Mouse (Mus musculus) lung, postnatal 10 days (tissue): ENCODE data around the gene Fam104a.

ENCODE experiments used
- DNase-seq: peaks from one replicate; pipeline ENCODE4 v3.0.0; 2021

Fam104a gene

GRCm38 (mm10) chr11:113699643-113700042 is 15.7 kb upstream of the Fam104a start:
- DNase-seq: no peak

DNA sequence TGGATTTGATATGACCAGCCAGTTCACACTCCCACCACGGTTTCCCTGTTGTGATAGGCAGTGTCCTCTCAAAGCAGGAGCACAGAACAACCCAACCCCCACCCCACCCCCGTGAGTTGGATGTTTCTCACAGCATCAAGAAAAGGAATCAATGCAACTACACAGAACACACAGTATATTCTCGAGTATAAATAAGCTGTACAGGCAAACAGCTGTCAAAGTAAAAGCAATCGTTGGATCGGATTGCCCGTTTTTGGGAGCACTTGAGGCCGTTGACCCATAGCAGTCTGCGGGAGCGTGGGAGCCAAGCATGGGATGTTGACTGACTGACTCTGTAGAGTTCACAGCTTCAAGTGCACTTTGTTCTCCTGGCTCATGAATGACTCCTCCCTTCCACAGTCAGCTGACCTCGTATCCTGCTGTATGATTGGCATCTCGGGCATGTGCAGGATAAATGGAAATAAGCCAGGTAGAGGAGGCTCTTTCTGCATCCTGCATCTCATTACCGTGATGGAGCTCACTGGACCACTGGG is 14.1 kb upstream of the Fam104a start:
- peak; percentile 66 for DNase-seq

DNA sequence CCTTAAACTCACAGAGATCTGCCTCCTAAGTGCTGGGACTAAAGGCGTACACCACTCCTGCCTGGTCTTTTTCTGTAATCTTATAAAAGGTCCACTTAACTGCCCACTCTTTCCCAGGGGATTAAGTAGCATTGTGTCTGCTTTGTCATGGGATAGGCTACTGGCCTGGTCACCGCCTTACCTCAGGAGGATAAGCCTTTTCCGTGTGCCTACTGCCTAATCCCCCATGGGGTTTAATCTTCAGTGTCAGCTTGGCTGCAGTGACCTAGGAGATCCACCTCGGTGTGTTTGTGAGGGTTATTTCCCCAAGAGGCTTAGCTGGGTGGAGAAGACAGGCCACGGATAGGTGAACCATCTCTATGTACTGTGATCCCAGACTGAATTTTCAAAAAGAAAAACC is 13.6 kb upstream of the Fam104a start:
- no peak for DNase-seq

DNA sequence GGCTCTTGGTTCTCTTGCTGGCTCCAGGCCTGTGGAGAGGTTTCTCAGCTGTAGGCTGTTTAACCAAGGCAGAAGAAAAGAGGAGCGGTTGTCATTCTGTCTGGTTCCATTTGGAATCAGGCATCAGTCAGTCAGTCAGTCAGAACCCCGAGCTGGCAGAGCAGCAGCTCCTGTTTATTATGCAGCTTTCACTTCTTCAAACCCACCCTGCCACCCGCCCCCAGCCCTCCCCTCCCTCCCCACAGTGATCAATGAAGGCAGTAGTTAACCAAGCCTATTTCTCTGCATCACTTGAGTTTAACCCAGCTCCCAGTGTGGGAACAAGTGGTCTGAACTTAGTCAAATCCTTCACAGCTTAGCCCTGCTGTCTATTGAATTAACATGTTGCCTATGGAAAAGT is 7.9 kb upstream of the Fam104a start:
- DNase-seq: no peak

GRCm38 (mm10) chr11:113691318-113691717 is 7.4 kb upstream of the Fam104a start:
- DNase-seq: no peak

GRCm38 (mm10) chr11:113690506-113690905 is 6.6 kb upstream of the Fam104a start:
- DNase-seq: no peak

DNA sequence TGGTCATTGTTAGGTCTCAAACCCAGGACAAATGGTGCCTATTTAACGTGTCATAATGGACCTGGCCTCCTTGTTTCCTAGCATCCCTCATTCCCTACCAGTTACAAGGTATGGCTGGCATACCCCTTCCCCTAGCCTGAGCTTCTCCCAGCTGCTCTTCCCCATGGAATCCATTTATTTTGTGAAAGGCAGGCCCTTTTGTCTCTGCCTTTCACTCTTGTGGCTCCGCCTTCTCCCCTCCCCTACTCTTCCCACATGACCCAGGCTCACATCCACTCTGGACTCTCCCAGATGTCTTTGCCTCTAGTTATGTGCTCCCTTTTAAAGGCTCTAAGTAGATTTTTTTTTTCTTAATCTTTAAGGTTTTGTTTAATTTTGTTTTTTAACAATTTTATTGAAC is 3.1 kb upstream of the Fam104a start:
- peak; percentile 59 for DNase-seq

DNA sequence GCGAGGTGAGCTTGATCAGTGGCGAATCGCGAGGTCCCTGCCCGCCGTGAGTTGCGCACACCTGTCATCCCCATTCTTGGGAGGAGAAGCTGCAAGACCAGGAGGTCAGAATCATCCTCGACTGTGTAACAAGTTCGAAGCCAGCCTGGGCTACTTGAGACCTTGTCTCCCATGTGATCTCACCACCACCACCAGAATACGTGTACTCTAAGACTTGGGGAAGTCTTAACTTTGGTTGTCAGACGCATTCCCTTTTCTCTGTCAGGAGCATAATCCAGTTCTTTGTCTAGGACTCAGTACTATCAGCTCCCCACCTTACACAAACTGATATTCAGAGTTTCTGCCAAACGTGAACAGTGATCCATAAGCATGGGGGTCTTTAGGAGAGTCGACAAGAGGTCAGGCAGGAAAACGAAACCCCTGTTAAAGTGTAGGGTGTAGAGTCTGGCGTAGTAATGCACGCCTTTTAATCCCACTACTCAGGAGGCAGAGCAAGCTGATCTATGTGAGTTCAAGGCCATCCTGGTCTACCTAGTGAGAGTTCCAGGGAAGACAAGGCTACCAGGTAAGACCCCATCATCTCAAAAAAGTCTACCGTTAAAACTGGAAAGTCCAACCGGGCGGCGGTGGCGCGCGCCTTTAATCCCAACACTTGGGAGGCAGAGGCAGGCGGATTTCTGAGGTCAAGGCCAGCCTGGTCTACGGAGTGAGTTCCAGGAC is 912 bp upstream of the Fam104a start:
- no peak for DNase-seq

DNA sequence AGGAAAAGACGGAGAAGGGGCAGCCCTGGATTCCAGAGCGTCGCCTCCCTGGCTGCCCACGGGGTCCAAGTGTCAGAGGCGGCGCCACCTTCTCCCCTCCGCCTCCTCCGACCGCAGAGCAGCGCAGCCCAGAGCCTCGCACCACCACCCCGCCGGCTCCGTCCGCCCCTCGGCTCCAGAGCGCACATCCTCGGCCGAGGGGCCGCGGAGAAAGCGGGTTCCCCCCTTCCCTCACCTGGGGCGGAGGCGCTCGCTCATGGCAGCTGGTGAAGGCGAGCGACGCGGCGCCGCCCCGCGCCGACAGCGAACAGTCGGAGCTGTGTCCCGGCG is 363 bp downstream of the Fam104a start:
- no peak for DNase-seq

GRCm38 (mm10) chr11:113682897-113683626 is 893 bp downstream of the Fam104a start:
- peak; percentile 82 for DNase-seq

DNA sequence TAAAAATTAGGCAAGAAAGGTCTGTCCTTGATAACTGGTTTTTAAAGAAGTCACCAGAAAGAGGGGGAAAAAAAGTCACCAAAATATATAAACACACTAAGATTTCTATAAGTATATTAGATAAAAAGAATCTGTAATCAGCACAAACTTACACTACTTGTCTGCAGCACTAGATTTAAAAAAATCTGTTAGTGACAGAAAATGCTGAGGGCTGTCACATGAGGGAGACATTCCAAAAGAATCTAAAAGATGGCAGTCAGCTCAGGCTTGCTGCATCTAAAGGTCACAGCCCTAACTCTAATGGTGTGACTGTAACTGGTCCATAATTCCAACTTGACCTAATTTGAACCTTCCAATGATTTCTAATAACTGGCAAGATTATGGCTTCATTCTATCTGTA is 2.0 kb downstream of the Fam104a start:
- DNase-seq: no peak

- no peak for DNase-seq
These were observed 3.0 kb downstream of the Fam104a start for GRCm38 (mm10) chr11:113680954-113681353.

DNA sequence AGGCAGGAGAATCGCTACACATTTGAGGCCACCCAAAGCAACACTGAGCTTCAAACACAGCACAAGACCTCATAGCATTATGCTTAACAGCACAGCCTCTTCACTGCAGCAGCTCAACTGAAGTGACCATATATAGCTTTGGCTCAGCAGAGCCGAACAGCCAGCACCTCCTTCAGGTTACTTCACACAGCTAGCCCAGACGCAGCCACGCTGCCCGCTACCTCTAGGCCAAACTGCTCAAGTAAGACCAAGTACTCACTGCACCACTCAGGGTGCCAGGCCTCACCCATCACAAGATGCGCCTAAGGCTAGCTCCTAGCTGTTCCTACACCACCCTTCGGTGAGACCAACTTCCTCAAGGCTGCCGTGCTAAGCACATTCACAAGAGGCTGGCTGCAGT is 5.6 kb downstream of the Fam104a start:
- no peak for DNase-seq

DNA sequence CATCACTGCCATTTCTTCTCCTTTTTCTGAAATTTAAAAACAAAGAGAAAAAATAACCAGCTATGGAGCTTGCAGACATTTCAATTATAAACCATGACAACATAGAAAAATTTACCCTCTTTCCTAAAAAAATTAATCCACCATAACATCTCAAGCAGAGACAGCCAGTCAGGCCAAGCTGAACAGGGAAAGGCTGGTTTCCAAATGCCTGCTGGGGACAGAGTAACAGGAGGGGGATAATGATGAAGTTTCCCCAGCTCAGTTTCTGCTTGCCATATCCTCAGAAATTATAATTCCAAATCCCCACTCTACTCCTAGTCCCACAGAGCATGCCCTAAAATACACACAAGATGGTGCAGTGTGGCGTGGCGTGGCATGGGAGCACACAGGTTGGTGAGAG is 6.6 kb downstream of the Fam104a start:
- DNase-seq: no peak

- no peak for DNase-seq
These were observed 7.1 kb downstream of the Fam104a start for GRCm38 (mm10) chr11:113676847-113677246.

DNA sequence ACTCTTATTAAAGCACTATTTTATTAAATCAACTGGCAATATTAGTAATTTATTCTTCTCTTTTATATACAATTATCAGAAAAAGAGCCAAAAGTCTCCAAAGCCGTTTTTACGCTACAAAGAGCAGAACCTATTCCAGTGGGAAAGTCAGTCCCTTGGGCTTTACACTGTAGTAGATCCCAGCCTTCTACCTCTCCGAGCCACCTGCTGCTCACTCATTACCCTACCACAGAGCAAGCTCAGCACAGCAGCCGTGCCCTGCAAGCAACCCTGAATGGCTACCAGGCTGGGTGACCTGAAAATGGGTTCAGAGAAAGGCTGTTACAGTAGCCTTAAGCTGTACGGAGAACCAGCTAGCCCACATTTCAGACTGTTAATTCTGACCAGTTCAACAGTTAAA is 9.4 kb downstream of the Fam104a start:
- DNase-seq: no peak

DNA sequence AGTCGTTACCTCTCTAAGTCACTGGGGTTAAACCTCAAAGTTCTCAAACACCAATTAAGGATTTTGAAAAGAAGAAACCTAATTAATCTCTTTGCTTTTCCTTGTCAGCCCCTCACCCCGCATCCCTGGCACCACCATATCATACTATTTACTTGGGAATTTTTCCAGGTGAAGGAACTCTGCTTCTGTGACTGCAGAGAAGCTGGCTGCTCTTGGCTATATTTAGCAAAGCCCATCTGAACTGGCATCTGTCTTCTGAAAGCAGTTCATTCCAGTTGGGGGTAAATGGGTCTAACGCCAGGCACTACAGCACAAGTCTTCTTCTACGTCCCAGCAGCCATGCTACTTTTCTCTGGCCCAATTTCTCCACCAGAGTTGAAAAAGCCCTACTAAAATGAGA is 10.3 kb downstream of the Fam104a start:
- DNase-seq: no peak

DNA sequence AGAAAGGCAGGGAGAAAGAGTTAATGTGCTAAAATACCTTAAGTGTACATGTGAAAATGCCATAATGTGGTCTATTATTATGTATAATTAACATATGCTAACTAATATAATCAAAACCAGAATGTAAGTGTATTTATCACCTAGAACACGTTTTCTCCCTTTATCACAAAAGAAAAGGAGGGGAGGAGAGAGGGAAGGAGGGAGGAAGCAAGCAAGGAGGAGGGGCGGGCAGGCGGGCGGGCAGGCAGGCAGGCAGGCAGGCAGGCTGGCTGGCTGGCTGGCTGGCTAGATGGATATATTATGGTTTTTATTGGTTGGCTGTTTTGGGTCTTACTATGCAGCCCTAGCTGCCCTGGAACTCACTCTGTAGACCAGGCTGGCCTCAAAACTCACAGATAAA is 14.2 kb downstream of the Fam104a start:
- no peak for DNase-seq

- DNase-seq: no peak
These were observed 15.1 kb downstream of the Fam104a start for GRCm38 (mm10) chr11:113668857-113669256.

DNA sequence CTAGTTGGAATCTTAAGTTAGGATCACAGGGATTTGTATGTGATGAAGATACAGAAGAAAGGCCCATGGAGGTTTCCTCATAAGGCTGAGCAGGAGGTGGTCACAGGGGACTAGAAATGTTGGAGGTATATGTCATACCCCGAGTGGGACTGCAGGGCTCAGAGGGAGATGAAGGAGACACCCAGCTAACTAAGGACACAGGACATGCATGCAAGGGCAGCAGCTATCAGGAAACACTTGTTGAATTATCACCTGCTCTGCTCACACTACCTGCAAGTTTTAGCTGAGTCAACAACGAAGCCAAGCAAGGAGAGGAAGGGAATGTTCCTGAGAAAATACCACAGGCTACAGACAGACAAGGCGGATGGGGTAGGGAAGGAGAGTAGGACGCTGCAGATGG is 16.3 kb downstream of the Fam104a start:
- no peak for DNase-seq

DNA sequence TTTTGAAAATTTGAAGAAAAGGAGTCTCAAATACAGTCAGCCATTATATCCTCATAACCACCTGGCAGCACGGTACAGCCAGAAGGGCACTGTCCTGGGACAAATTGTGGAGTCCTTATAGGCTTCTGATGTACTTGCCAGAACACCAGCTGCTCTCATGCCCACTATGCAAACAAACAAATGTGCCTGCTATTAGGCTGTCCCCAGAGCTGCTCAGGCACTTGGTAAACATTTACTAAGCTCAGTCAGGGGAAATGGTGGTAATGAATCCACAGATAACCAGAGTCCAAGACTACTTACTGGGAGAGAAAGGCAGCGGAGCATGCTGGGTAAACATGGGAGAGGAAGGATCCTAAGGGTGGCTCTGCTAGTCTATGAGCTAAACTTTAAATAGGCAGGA is 16.8 kb downstream of the Fam104a start:
- no peak for DNase-seq

GRCm38 (mm10) chr11:113666648-113667047 is 17.3 kb downstream of the Fam104a start:
- DNase-seq: peak; percentile 56

GRCm38 (mm10) chr11:113666205-113666604 is 17.8 kb downstream of the Fam104a start:
- DNase-seq: no peak

DNA sequence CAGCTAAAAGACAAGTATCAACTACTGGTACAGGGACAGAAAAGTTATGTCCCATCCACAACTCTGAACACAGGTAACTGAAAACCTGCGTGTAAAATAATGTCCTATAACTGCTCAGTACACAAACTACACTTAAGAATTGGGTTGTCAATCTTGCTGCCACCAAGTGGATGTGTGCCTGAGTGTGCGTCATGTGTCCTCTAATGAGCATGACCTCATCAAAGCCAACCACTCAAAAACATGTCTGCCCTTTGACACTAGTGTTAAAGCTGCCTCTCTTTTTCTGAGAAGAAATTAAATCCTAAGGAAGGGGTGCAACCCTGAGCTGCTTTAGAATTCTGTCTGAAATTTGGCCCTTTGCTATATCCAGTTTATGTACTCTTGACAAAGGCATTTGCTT is 19.7 kb downstream of the Fam104a start:
- no peak for DNase-seq
